Mouse (Mus musculus): ENCODE results near the gene Rapgef3. TPM values are rescaled to one million over a fixed set of nuclear protein-coding genes. Genes with fewer than 3 reads are reported as not detected.

The Rapgef3 gene
- polyA plus RNA-seq, 1 experiment from 2014 or later = 17.5 TPM

- no peaks in the 10 kb centered on the region for H3K4me1 ChIP-seq (ENCODE audit: insufficient read depth)
- WGBS = 86% methylated on average over 18 of the region's 18 CpGs
- peaks cover 81% of the 10 kb centered on the region for H3K36me3 ChIP-seq (ENCODE audit: insufficient read depth)
- H3K27ac ChIP-seq (ENCODE audit: low read depth) = no peak overlapping the region
- H3K27me3 ChIP-seq (ENCODE audit: insufficient read depth, low read length) = no peaks in the 10 kb centered on the region
- no peak overlapping the region for H3K4me3 ChIP-seq (ENCODE audit: low read depth, low read length)
- DNase-seq = no peak
- H3K4me2 ChIP-seq = no peak overlapping the region
- no peak for ATAC-seq (ENCODE audit: insufficient read depth)
- TF ChIP-seq CTCF (IDR thresholded peaks at IDR 0.05; ENCODE audit: low read depth) = no peak
- no peak overlapping the region for H3K9ac ChIP-seq
- H3K9me3 ChIP-seq (ENCODE audit: low read depth, low read length) = no peaks in the 10 kb centered on the region
These were observed 25.8 kb upstream of the Rapgef3 start for GRCm38 (mm10) chr15:97793386-97794153.

- 81% methylated on average over 11 of the region's 11 CpGs for WGBS
- H3K9me3 ChIP-seq (ENCODE audit: low read depth, low read length) = no peaks in the 10 kb centered on the region
- no peak overlapping the region for H3K4me2 ChIP-seq
- TF ChIP-seq CTCF (IDR thresholded peaks at IDR 0.05; ENCODE audit: low read depth) = no peak
- DNase-seq = no peak
- H3K36me3 ChIP-seq (ENCODE audit: insufficient read depth) = peaks cover 57% of the 10 kb centered on the region
- peaks cover 4% of the 10 kb centered on the region; the same call in 1 of the 2 replicates for H3K4me1 ChIP-seq (ENCODE audit: insufficient read depth)
- no peak overlapping the region for H3K9ac ChIP-seq
- H3K27me3 ChIP-seq (ENCODE audit: insufficient read depth, low read length) = no peaks in the 10 kb centered on the region
- H3K4me3 ChIP-seq (ENCODE audit: low read depth, low read length) = no peak overlapping the region
- ATAC-seq (ENCODE audit: insufficient read depth) = no peak
- H3K27ac ChIP-seq (ENCODE audit: low read depth) = no peak overlapping the region
These were observed 23.4 kb upstream of the Rapgef3 start for GRCm38 (mm10) chr15:97791126-97791700.

DNA sequence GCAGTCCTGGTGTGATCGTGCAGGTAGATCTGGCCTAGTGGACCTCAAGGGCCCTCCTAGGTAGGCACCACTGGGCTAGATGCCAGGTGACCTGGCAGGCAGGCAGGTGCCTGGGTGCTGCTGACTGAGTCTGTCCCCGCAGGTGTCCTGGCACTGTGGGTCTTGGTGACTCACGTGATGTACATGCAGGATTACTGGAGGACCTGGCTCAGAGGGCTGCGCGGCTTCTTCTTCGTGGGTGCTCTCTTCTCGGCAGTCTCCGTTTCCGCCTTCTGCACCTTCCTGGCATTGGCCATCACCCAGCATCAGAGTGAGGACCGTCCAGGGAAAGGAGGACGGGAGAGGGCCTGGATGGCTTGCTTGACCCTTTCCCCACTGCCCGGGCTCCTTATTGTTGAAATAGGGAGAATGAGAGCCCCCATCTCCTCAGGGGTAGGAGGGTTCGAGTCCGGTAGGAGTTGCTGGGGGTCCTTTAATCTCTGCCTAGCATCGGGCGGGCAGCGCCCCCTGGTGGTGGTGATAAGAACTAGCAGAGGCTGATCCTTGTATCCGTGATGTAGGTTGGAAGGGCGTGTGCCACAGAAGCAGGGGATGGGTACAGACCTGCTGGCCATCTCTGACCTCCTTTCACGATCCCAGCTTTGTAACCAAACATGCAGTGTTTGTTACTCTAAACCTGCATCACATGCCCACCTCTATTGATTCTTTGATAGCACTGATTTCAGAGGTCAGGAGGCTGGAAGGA lies 22.2 kb upstream of the Rapgef3 start:
- H3K4me3 ChIP-seq (ENCODE audit: low read depth, low read length) = no peak overlapping the region
- WGBS = 51% methylated on average over 20 of the region's 20 CpGs

GRCm38 (mm10) chr15:97788821-97789220 lies 21.0 kb upstream of the Rapgef3 start:
- Histone ChIP-seq H3K36me3 (ENCODE audit: insufficient read depth) (peaks cover 33% of the 10 kb centered on the region), H3K4me1 (ENCODE audit: insufficient read depth) (peaks cover 6% of the 10 kb centered on the region; the same call in 1 of the 2 replicates), H3K9ac (no peak overlapping the region), H3K27ac (ENCODE audit: low read depth) (no peak overlapping the region), H3K27me3 (ENCODE audit: insufficient read depth, low read length) (0 out of 2 replicates have a peak, but pooled peaks cover 3% of the 10 kb centered on the region), H3K9me3 (ENCODE audit: low read depth, low read length) (no peaks in the 10 kb centered on the region), H3K4me3 (ENCODE audit: low read depth, low read length) (no peak overlapping the region), H3K4me2 (no peak overlapping the region)
- DNase-seq (peak; percentile 27), ATAC-seq (ENCODE audit: insufficient read depth) (no peak)
- WGBS = 54% methylated on average over 6 of the region's 6 CpGs
- TF ChIP-seq CTCF (IDR thresholded peaks at IDR 0.05; ENCODE audit: low read depth) = no peak

More for the DNA sequence above, 22.2 kb upstream of the Rapgef3 start:
- no peaks in the 10 kb centered on the region for H3K9me3 ChIP-seq (ENCODE audit: low read depth, low read length)
- no peak overlapping the region for H3K4me2 ChIP-seq
- ATAC-seq (ENCODE audit: insufficient read depth) = 0 out of 2 replicates have a peak, but pooled peaks have one; percentile 9
- no peak overlapping the region for H3K27ac ChIP-seq (ENCODE audit: low read depth)
- H3K9ac ChIP-seq = no peak overlapping the region
- DNase-seq = peak; percentile 79
- TF ChIP-seq CTCF (IDR thresholded peaks at IDR 0.05; ENCODE audit: low read depth) = peak; percentile 89
- peaks cover 44% of the 10 kb centered on the region for H3K36me3 ChIP-seq (ENCODE audit: insufficient read depth)
- peaks cover 4% of the 10 kb centered on the region; the same call in 1 of the 2 replicates for H3K4me1 ChIP-seq (ENCODE audit: insufficient read depth)
- H3K27me3 ChIP-seq (ENCODE audit: insufficient read depth, low read length) = 0 out of 2 replicates have a peak, but pooled peaks cover under 1% of the 10 kb centered on the region

DNA sequence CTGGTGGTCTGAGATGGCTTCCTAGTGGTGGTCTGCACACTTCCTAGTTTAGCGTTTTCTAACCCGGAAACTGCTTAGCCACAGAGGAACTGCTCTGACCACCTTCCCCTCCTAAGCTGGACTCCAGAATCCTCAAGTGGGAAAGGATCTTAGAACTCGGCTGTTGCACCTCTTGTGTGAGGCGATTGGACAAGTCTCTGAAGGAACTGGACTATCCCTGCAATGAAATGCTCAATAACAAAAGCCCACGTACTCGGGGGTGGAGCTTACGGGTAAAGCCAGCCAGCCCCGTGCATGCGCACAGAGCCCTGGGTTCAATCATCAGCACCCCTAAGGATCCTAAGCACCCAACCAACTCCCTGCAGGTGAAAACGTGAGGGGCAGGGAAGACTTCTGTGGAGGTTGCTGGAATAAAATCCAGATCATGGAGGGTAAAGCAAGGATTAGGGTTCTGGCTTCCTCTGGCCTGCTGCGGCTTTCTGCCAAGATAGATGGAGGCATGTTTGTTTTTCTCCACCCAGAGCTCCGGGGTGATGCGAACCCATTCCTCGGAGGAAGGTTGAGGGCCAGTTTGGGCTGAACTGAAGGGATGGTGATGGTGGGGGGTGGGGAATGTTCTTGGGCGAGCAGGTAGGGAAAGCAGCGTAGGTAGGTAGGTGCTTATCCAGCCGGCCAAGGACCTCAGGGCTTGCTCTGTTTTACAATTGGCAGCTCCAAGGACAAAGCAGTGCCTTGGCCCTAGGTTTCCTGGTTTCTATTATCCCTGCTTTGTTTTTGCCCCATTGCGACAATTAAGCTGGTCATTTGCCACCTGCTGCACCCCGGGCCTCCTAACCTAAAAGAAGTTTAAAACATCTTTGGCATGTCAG lies 20.3 kb upstream of the Rapgef3 start:
- H3K4me3 ChIP-seq (ENCODE audit: low read depth, low read length) = no peak overlapping the region
- no peak overlapping the region for H3K4me2 ChIP-seq
- H3K27me3 ChIP-seq (ENCODE audit: insufficient read depth, low read length) = 0 out of 2 replicates have a peak, but pooled peaks cover 3% of the 10 kb centered on the region
- no peak overlapping the region for H3K9ac ChIP-seq
- DNase-seq (no peak), ATAC-seq (ENCODE audit: insufficient read depth) (no peak)
- H3K9me3 ChIP-seq (ENCODE audit: low read depth, low read length) = no peaks in the 10 kb centered on the region
- 66% methylated on average over 19 of the region's 19 CpGs for WGBS
- no peak overlapping the region for H3K27ac ChIP-seq (ENCODE audit: low read depth)
- H3K36me3 ChIP-seq (ENCODE audit: insufficient read depth) = peaks cover 25% of the 10 kb centered on the region
- H3K4me1 ChIP-seq (ENCODE audit: insufficient read depth) = peaks cover 6% of the 10 kb centered on the region; the same call in 1 of the 2 replicates
- no peak for TF ChIP-seq CTCF (IDR thresholded peaks at IDR 0.05; ENCODE audit: low read depth)

DNA sequence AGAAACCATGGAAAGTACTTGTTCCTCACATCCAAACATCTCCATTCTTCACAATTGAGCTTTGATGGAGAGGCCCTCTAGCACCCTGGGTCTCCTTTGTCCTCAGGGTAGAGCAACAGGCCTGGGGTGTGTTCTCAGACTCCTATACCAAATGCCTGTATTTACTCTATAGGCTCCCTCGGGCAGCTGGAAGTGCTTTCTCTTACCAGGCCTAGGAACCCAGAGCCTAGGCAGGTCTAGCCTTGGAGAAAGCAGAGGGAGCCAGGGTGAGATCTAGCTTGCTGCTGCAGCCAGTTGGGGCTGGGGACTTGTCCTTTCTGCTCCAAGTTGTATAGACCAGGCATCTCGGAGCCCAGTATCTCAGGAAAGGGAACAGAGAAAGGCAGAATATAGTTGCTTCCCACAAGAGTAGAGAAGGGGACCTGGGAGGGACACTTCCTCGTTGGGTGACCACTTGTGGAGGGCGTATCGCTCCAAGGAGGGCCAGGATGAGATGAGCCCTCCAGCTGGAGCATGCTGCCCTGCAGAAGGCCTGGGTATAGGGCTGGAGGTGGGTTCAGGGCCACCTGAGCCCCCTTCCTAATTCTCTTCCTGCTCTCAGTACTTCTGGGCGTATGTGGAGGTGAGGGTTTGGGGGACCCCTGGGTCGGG lies 19.5 kb upstream of the Rapgef3 start:
- DNase-seq = no peak
- no peak overlapping the region for H3K4me3 ChIP-seq (ENCODE audit: low read depth, low read length)
- peak overlapping the region; percentile 47; the same call in 1 of the 2 replicates for H3K27ac ChIP-seq (ENCODE audit: low read depth)
- H3K4me1 ChIP-seq (ENCODE audit: insufficient read depth) = peaks cover 6% of the 10 kb centered on the region; the same call in 1 of the 2 replicates
- no peak overlapping the region for H3K9ac ChIP-seq
- H3K4me2 ChIP-seq = no peak overlapping the region
- 0 out of 2 replicates have a peak, but pooled peaks cover 3% of the 10 kb centered on the region for H3K27me3 ChIP-seq (ENCODE audit: insufficient read depth, low read length)
- TF ChIP-seq CTCF (IDR thresholded peaks at IDR 0.05; ENCODE audit: low read depth) = no peak
- ATAC-seq (ENCODE audit: insufficient read depth) = no peak
- 75% methylated on average over 7 of the region's 7 CpGs for WGBS
- H3K9me3 ChIP-seq (ENCODE audit: low read depth, low read length) = no peaks in the 10 kb centered on the region
- H3K36me3 ChIP-seq (ENCODE audit: insufficient read depth) = peaks cover 18% of the 10 kb centered on the region
